ENCODE assay signal across 13 mouse cellular contexts in the genomic region with DNA sequence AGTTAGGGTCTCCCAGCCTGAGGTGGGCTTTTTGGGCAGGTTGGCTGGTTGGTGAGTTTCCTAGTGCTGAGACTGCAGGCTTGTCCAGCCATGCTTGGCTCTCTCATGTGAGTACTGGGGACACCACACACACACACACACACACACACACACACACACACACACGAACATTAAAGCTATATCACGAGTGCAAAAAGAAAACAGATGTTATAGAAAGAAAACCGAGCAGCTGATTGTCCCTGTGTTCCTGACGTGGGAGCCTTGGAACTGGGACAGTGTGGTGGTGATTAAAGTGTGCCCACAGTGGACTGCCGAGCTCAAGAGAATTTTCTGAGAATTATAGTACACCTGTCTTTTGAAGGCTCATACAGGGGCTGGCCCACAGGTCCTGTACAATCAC. TPM values are rescaled to one million over a fixed set of nuclear protein-coding genes. Genes with fewer than 3 reads are reported as not detected.
DNase-seq lines count a peak whose midpoint lies in the region; ATAC-seq and TF ChIP-seq lines count a peak whose summit lies in the region.
"Had no signal": no experiment of that assay in that cellular context is flagged by ENCODE, and none has a peak within 500 bp of the region (broad histone marks: within the 10 kb centered on the region; RNA-seq: fewer than 3 reads in every experiment).

No protein-coding gene starts in this region.

- peak overlapping the region; percentile 48 for H3K9ac ChIP-seq in heart, embryonic 16.5 days (ENCODE audit: low read length)
- no peak overlapping the region for H3K9ac ChIP-seq in CH12.LX (ENCODE audit: insufficient read depth, low read depth)
- H3K9ac ChIP-seq in limb, embryonic 15.5 days = no peak overlapping the region
- H3K9ac ChIP-seq: lung, embryonic 15.5 days had no signal

- in situ Hi-C loops in CH12.LX (cut with MboI; ENCODE audit: low pct_ligation_motif_present, low pct_unique_long_range_greater_than_20kb, low sequenced_read_pairs) = no loop called here

- no peak for DNase-seq in heart, postnatal 25 days (ENCODE audit: low spot score)
- DNase-seq in CH12.LX (ENCODE audit: extremely low read depth) = no peak
- DNase-seq in kidney, adult 9 months = no peak
- no peak for DNase-seq in thymus, postnatal 0 days (ENCODE audit: low spot score)
- DNase-seq: adrenal gland, postnatal 36 days; cerebellum, adult 11-12 months; gastrocnemius, postnatal 25 days; spleen, adult 18-20 months had no signal

- H3K36me3 ChIP-seq in heart, embryonic 16.5 days (ENCODE audit: control insufficient read depth, insufficient read depth) = no peaks in the 10 kb centered on the region
- H3K36me3 ChIP-seq in CH12.LX (replicated peaks in 1 of 2; ENCODE audit: control insufficient read depth in 1 of 2, insufficient read depth in 1 of 2, low read length in 1 of 2) (peaks cover 4 to 54% of the 10 kb centered on the region in 2 experiments), E14TG2a.4 (ENCODE audit: insufficient read depth, low read length) (peaks cover 31% of the 10 kb centered on the region)
- H3K36me3 ChIP-seq in limb, embryonic 15.5 days = no peaks in the 10 kb centered on the region
- H3K36me3 ChIP-seq: lung, embryonic 15.5 days had no signal

- intact Hi-C loops in heart, postnatal 25 days (cut with DNase I) = no loop called here

- H3K27ac ChIP-seq in heart, embryonic 16.5 days (ENCODE audit: low read length) = peak overlapping the region; percentile 79
- peak overlapping the region; percentile 16 for H3K27ac ChIP-seq in CH12.LX (ENCODE audit: insufficient read depth, low read depth)
- H3K27ac ChIP-seq in limb, embryonic 15.5 days = peak overlapping the region; percentile 39; the same call in 1 of the 2 replicates

- TF ChIP-seq CTCF in CH12.LX (conservative IDR thresholded peaks at IDR 0.05 in 1 of 2, IDR thresholded peaks at IDR 0.05 in 1 of 2; ENCODE audit: low read depth in 2 of 2, low read length in 2 of 2) (no peak), E14TG2a.4 (conservative IDR thresholded peaks at IDR 0.05; ENCODE audit: low read length) (no peak)

- peaks cover 96% of the 10 kb centered on the region for H3K79me2 ChIP-seq in CH12.LX (replicated peaks; ENCODE audit: control insufficient read depth, extremely low read depth, insufficient read depth, poor library complexity, severe bottlenecking)

- no peak for TF ChIP-seq EP300 in CH12.LX (IDR thresholded peaks at IDR 0.05; ENCODE audit: low read length)

- WGBS in heart, embryonic 16.5 days = 51% methylated on average over 5 of the region's 5 CpGs
- 25% methylated on average over 5 of the region's 5 CpGs for WGBS in limb, embryonic 15.5 days

- no peak for ATAC-seq in heart, embryonic 16.5 days (replicated peaks; ENCODE audit: extremely low read depth, insufficient read depth, low FRiP score)
- no peak for ATAC-seq in limb, embryonic 15.5 days (ENCODE audit: insufficient number of reproducible peaks, low FRiP score, low TSS enrichment, low read depth)
- ATAC-seq: intestine, embryonic 16.5 days had no signal

- TF ChIP-seq POLR2A in CH12.LX (IDR thresholded peaks at IDR 0.05; ENCODE audit: low read depth, low read length) = no peak

- H3K4me3 ChIP-seq in heart, embryonic 16.5 days (ENCODE audit: low read length) = no peak overlapping the region
- H3K4me3 ChIP-seq in CH12.LX (replicated peaks in 1 of 3; ENCODE audit: low read depth in 2 of 3, low read length in 2 of 3, poor library complexity in 1 of 3) = no peak overlapping the region
- peak overlapping the region; percentile 81 for H3K4me3 ChIP-seq in E14TG2a.4 (replicated peaks; ENCODE audit: low read length)
- H3K4me3 ChIP-seq in limb, embryonic 15.5 days = no peak overlapping the region
- H3K4me3 ChIP-seq: lung, embryonic 15.5 days had no signal

- no peak overlapping the region for H3K4me2 ChIP-seq in heart, embryonic 16.5 days (ENCODE audit: low read depth, low read length)
- no peak overlapping the region for H3K4me2 ChIP-seq in CH12.LX (ENCODE audit: insufficient read depth, low read depth, poor library complexity, severe bottlenecking)
- no peak overlapping the region for H3K4me2 ChIP-seq in limb, embryonic 15.5 days
- H3K4me2 ChIP-seq: lung, embryonic 15.5 days had no signal

- no peaks in the 10 kb centered on the region for H3K9me3 ChIP-seq in heart, embryonic 16.5 days (replicated peaks; ENCODE audit: control insufficient read depth, low read length)
- H3K9me3 ChIP-seq in CH12.LX (replicated peaks; ENCODE audit: low read length) (no peaks in the 10 kb centered on the region), E14TG2a.4 (ENCODE audit: low read length) (no peaks in the 10 kb centered on the region)
- no peaks in the 10 kb centered on the region for H3K9me3 ChIP-seq in limb, embryonic 15.5 days
- H3K9me3 ChIP-seq: lung, embryonic 15.5 days had no signal

- dilution Hi-C loops in CH12.LX (cut with MboI; ENCODE audit: extremely low pct_ligation_motif_present, extremely low pct_unique_long_range_greater_than_20kb, low sequenced_read_pairs) = no loop called here

- H3K27me3 ChIP-seq in heart, embryonic 16.5 days (ENCODE audit: control insufficient read depth, insufficient read depth, low read length) = no peaks in the 10 kb centered on the region
- H3K27me3 ChIP-seq in CH12.LX (replicated peaks) (no peaks in the 10 kb centered on the region), E14TG2a.4 (ENCODE audit: insufficient read depth, low read length) (no peaks in the 10 kb centered on the region)
- H3K27me3 ChIP-seq in limb, embryonic 15.5 days = no peaks in the 10 kb centered on the region
- H3K27me3 ChIP-seq: lung, embryonic 15.5 days had no signal

- no peak for TF ChIP-seq RAD21 in CH12.LX (IDR thresholded peaks at IDR 0.05; ENCODE audit: low read depth, low read length)

- peaks cover 71% of the 10 kb centered on the region for H3K4me1 ChIP-seq in heart, embryonic 16.5 days (ENCODE audit: control insufficient read depth, insufficient read depth, low read length)
- H3K4me1 ChIP-seq in CH12.LX (ENCODE audit: control insufficient read depth in 1 of 2, insufficient read depth in 2 of 2) (peaks cover 38 to 86% of the 10 kb centered on the region in 2 experiments), E14TG2a.4 (replicated peaks; ENCODE audit: low read depth, low read length) (peaks cover 95% of the 10 kb centered on the region)
- peaks cover 75% of the 10 kb centered on the region for H3K4me1 ChIP-seq in limb, embryonic 15.5 days

TF ChIP-seq in CH12.LX, 34 proteins besides CTCF, POLR2A, EP300 and RAD21:
- no peak for TF ChIP-seq USF1 (IDR thresholded peaks at IDR 0.05; ENCODE audit: low read depth, low read length)
- no peak for TF ChIP-seq PAX5 (IDR thresholded peaks at IDR 0.05; ENCODE audit: low read length)
- TF ChIP-seq GABPA (IDR thresholded peaks at IDR 0.05; ENCODE audit: insufficient replicate concordance, low read depth, low read length) = no peak
- no peak for TF ChIP-seq ZNF384 (IDR thresholded peaks at IDR 0.05; ENCODE audit: low read depth, low read length)
- TF ChIP-seq POLR2AphosphoS2 (IDR thresholded peaks at IDR 0.05; ENCODE audit: low read depth, low read length) = no peak
- TF ChIP-seq HCFC1 (IDR thresholded peaks at IDR 0.05; ENCODE audit: low read depth, low read length) = no peak
- no peak for TF ChIP-seq NELFE (IDR thresholded peaks at IDR 0.05; ENCODE audit: low read depth, low read length)
- TF ChIP-seq MAFK (IDR thresholded peaks at IDR 0.05; ENCODE audit: insufficient replicate concordance, low read length) = no peak
- no peak for TF ChIP-seq SIN3A (IDR thresholded peaks at IDR 0.05; ENCODE audit: low read length)
- no peak for TF ChIP-seq MAX (IDR thresholded peaks at IDR 0.05; ENCODE audit: low read length)
- TF ChIP-seq MEF2A (IDR thresholded peaks at IDR 0.05; ENCODE audit: borderline replicate concordance, low read depth, low read length) = no peak
- no peak for TF ChIP-seq CHD1 (IDR thresholded peaks at IDR 0.05; ENCODE audit: low read depth, low read length)
- TF ChIP-seq MAZ (IDR thresholded peaks at IDR 0.05; ENCODE audit: low read depth, low read length) = no peak
- TF ChIP-seq NRF1 (IDR thresholded peaks at IDR 0.05; ENCODE audit: low read depth, low read length) = no peak
- TF ChIP-seq SMC3 (IDR thresholded peaks at IDR 0.05; ENCODE audit: low read depth, low read length) = no peak
- TF ChIP-seq JUN (IDR thresholded peaks at IDR 0.05; ENCODE audit: insufficient read depth, low read depth, low read length) = no peak
- no peak for TF ChIP-seq KAT2A (IDR thresholded peaks at IDR 0.05; ENCODE audit: insufficient replicate concordance, low read length)
- no peak for TF ChIP-seq ELF1 (IDR thresholded peaks at IDR 0.05; ENCODE audit: low read depth, low read length)
- no peak for TF ChIP-seq ZKSCAN1 (IDR thresholded peaks at IDR 0.05; ENCODE audit: borderline replicate concordance, low read depth, low read length)
- no peak for TF ChIP-seq MXI1 (IDR thresholded peaks at IDR 0.05; ENCODE audit: low read depth, low read length)

RNA-seq across cellular contexts. Expression of a gene that starts 18.4 kb away (rescaled TPM):
- 19.3 and 30.1 TPM in 2 replicates for polyA plus RNA-seq in heart, embryonic 16.5 days (2015; fragmentation: Nextera tagmentation; extraction: Ambion mirVana)
- 10 to 100 TPM; 79.0 to 89.8 TPM for total RNA-seq in heart, postnatal 25 days (2021)
- 34.3 and 42.2 TPM in 2 replicates for total RNA-seq in CH12.LX (2012; rRNA removed)
- total RNA-seq in CH12.LX (2014; rRNA removed) = 7.6 TPM in 2 replicates
- polyA plus RNA-seq in CH12.LX (2012; ENCODE audit: insufficient read length, low read depth) = 54.7 and 59.9 TPM in 2 replicates
- polyA plus RNA-seq in limb, embryonic 15.5 days (2015; fragmentation: Nextera tagmentation; extraction: Ambion mirVana) = 40.8 and 44.8 TPM in 2 replicates
- 22.5 and 33.6 TPM in 2 replicates for polyA plus RNA-seq in thymus, postnatal 0 days (2015; fragmentation: Nextera tagmentation; extraction: Ambion mirVana)

Comparison
In these comparisons a context has a peak if more than half of its experiments do, and no peak if none do; other contexts are left out.
1. H3K27ac ChIP-seq: peak in every context shown above with its lines; median percentile 79 in heart, embryonic 16.5 days; 39 in limb, embryonic 15.5 days; 16 in CH12.LX.